Mouse (Mus musculus) C2C12 (cell line): ENCODE data around the gene Gm28035. TPM values are rescaled to one million over a fixed set of nuclear protein-coding genes. Genes with fewer than 3 reads are reported as not detected.

ENCODE experiments used
- H3K27me3 ChIP-seq: one replicate; pipeline ENCODE4 v1.6.1; 2011; ENCODE audit not compliant: control insufficient read depth, insufficient read depth, insufficient read length
- H3K36me3 ChIP-seq: one replicate; pipeline ENCODE4 v1.6.1; 2011; ENCODE audit not compliant: control insufficient read depth, insufficient read depth
- H3K4me3 ChIP-seq: one replicate; pipeline ENCODE4 v1.5.1; 2011; ENCODE audit warnings: mild to moderate bottlenecking, control low read depth; ENCODE audit not compliant: poor library complexity, insufficient read depth, severe bottlenecking
- H3K79me2 ChIP-seq: one replicate; pipeline ENCODE4 v1.6.1; 2011; ENCODE audit not compliant: control insufficient read depth, insufficient read depth
- H3K79me3 ChIP-seq: one replicate; pipeline ENCODE4 v1.6.1; 2011; ENCODE audit warnings: low read depth, control low read depth
- H3ac ChIP-seq: one replicate; pipeline ENCODE3; 2011; ENCODE audit warnings: low read depth; ENCODE audit not compliant: control insufficient read depth, insufficient read length
- CEBPB ChIP-seq: IDR thresholded peaks from one replicate; pipeline ENCODE4 v1.6.1; 2011; ENCODE audit warnings: low read depth, mild to moderate bottlenecking, control low read depth, moderate library complexity
- CTCF ChIP-seq: IDR thresholded peaks from one replicate; pipeline ENCODE4 v1.5.1; 2011; ENCODE audit not compliant: control insufficient read depth, insufficient read depth, insufficient read length
- FOSL1 ChIP-seq: IDR thresholded peaks from one replicate; pipeline ENCODE4 v1.8.0; 2011; ENCODE audit warnings: mild to moderate bottlenecking, low read length; ENCODE audit not compliant: poor library complexity, insufficient read depth, severe bottlenecking
- MAX ChIP-seq: IDR thresholded peaks from one replicate; pipeline ENCODE4 v1.6.1; 2011; ENCODE audit warnings: mild to moderate bottlenecking, control low read depth
- MYOD1 ChIP-seq: IDR thresholded peaks from one replicate; pipeline ENCODE4 v1.6.1; 2011; ENCODE audit warnings: low read depth; ENCODE audit not compliant: control insufficient read depth, insufficient read length
- MYOG ChIP-seq: IDR thresholded peaks from one replicate; pipeline ENCODE4 v1.6.1; 2011; ENCODE audit not compliant: control insufficient read depth, insufficient read length; ENCODE audit errors: extremely low read depth
- USF1 ChIP-seq: IDR thresholded peaks from one replicate; pipeline ENCODE4 v1.6.1; 2011; ENCODE audit warnings: low read depth, mild to moderate bottlenecking, control low read depth, moderate library complexity
- polyA plus RNA-seq: library from polyadenylated mRNA; unstranded; fragments of >200 nt; fragmentation: generic; extraction: Trizol; gene quantifications from one replicate; pipeline ENCODE4 v1.2.1, GENCODE M21; 2012; ENCODE audit warnings: missing spikeins

Gm28035 gene
- polyA plus RNA-seq, 1 experiment: 0.01 TPM

GRCm38 (mm10) chr2:30283193-30283592, 42.8 kb downstream of the Gm28035 start:
- peaks cover 43% of the 10 kb centered on the region for H3K79me2 ChIP-seq
- TF ChIP-seq MYOD1 (no peak), FOSL1 (no peak), CTCF (no peak), MAX (no peak), MYOG (no peak), USF1 (no peak), CEBPB (no peak)
- no peaks in the 10 kb centered on the region for H3K36me3 ChIP-seq

DNA sequence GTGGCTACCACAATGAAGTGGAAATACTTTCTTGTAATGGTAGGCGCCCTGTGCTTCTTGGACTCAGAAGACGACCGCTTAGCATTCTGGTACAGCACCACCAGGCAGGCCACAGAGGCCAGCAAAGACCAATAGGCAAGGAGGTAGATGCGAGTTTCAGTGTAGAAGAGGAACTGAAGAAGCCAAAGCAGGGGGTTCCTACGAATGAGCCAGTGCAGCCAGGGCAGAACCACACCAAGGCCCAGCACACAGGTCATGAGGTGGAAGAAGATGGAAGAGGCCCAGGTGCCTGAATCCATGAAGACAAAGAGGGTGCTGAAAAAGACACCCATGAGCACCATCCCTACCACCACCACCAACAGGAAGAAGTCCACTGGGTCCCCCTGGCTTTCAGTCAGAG, 44.6 kb downstream of the Gm28035 start:
- Histone ChIP-seq H3K79me3 (peaks cover 41% of the 10 kb centered on the region), H3K36me3 (peaks cover 12% of the 10 kb centered on the region), H3K79me2 (peaks cover 61% of the 10 kb centered on the region), H3K4me3 (peak overlapping the region; percentile 94), H3K27me3 (no peaks in the 10 kb centered on the region), H3ac (no peak overlapping the region)
- no peak for TF ChIP-seq FOSL1
- no peak for TF ChIP-seq USF1
- no peak for TF ChIP-seq CEBPB
- no peak for TF ChIP-seq MAX
- TF ChIP-seq CTCF: no peak
- no peak for TF ChIP-seq MYOD1

More at GRCm38 (mm10) chr2:30283193-30283592, 42.8 kb downstream of the Gm28035 start:
- Histone ChIP-seq H3K4me3 (no peak overlapping the region), H3K27me3 (no peaks in the 10 kb centered on the region), H3K79me3 (peaks cover 27% of the 10 kb centered on the region), H3ac (no peak overlapping the region)

DNA sequence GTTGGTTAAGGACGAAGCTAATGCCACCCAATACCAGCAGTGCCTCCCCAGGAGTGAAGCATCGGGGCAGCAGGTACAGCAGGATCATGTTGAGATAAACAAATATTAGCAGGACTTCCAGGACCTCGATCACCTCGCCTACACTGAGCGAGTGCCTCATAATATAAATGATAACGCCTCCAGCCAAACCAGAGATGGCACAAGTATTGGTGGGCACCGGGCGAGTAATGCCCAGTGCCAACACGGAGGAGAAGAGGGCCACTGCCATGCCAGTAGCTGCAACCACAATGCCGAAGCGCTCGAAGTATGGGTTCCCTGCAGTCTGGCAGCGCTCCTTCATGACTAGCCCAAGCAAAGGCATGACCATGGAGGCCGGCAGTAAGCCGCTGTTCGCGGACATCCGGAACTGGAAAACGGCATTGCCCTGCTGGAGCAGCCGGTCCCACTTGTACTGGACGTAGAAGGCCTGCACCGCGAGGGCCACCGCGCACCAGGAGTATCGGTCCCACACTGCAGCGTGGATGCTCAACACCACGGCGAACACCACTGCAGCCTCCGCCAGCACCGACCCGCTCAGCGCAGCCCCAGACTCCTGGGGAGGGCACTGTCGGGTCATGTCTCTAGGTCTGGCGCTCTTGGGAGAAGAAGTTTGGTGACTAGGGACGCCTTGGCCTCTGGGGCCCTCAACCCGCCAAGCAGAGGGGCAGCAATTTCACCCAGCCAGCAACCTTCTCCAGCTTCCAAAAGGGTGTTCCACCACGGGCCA, 45.2 kb downstream of the Gm28035 start:
- H3K4me3 ChIP-seq: peak overlapping the region; percentile 94
- H3K36me3 ChIP-seq: peaks cover 18% of the 10 kb centered on the region
- no peaks in the 10 kb centered on the region for H3K27me3 ChIP-seq
- peak overlapping the region; percentile 98 for H3ac ChIP-seq
- peaks cover 47% of the 10 kb centered on the region for H3K79me3 ChIP-seq
- peak; percentile 9 for TF ChIP-seq MAX
- no peak for TF ChIP-seq MYOG
- H3K79me2 ChIP-seq: peaks cover 67% of the 10 kb centered on the region

DNA sequence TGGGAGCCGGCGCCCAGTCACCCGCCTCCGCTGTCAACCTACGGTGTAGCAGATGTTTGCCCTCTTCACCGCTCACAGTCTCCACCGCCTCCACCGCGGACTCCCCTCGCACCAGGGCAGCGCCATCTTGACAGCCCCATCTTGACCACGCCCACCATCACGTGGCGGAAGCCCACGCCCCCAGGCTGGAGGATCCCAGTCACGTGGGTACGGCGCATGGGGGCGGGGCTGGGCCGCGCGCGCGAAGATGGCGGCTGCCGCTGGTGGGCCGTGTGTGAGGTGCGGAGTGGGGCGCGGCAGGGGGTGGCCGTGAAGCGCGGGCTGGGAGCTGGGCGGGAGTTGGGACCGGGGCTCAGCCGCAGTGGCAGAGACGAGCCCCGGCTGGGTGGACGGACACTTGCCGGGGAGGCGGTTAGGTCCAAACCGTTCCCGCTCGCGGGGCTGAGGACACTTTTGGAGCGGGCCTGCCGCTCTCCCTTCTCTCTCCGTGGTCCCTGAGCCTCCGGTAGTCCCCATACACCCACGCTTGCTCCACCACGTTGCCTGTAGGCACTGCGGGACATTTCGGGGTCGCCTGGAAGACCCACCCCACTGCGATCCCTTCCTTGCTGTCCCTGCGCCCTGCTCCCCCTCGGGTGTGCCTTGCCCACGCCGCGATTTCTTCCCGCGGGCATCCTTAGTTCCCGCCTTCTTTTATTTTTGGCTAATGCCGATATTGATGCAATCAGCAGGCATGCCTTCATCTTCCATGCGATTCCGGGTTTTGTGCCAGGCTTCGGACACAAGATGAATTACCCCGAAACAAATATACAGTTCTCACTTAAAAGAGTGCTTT, 46.0 kb downstream of the Gm28035 start, which contains the start of the genes Dolk and Nup188:
Gene Dolk (minus strand): TSS at position 143 of the 835 bp plus-strand sequence.
Gene Nup188 (plus strand): TSS at position 206 of the 835 bp plus-strand sequence.
- Histone ChIP-seq H3K79me2 (peaks cover 75% of the 10 kb centered on the region), H3K36me3 (peaks cover 19% of the 10 kb centered on the region), H3K4me3 (peak within 1 kb of the TSS; percentile 94), H3K79me3 (peaks cover 52% of the 10 kb centered on the region), H3K27me3 (no peaks in the 10 kb centered on the region), H3ac (peak within 1 kb of the TSS; percentile 98)
- TF ChIP-seq MAX: peak; percentile 90
- peak; percentile 97 for TF ChIP-seq USF1
- no peak for TF ChIP-seq CTCF
- no peak for TF ChIP-seq CEBPB
- no peak for TF ChIP-seq MYOG
- TF ChIP-seq MYOD1: no peak

DNA sequence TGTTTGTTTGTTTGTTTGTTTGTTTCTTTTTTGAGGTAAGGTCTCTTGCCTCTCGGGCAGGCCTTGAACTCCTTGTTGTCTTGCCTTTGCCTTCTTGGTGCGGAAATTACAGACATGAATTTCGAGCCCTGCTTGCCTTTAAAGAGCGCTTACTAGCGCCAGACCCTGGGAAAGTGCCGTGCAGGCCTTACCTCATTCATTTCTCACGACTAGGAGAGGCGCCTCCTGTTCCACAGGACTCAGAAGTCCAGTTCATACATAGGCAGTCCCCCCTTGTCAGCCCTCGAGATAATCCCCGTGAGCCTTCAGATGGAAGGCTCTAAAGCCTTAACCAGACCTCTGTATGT, 46.6 kb downstream of the Gm28035 start:
- Histone ChIP-seq H3K79me3 (peaks cover 58% of the 10 kb centered on the region), H3K27me3 (no peaks in the 10 kb centered on the region), H3ac (peak overlapping the region; percentile 98), H3K79me2 (peaks cover 81% of the 10 kb centered on the region), H3K36me3 (peaks cover 19% of the 10 kb centered on the region), H3K4me3 (peak overlapping the region; percentile 94)
- TF ChIP-seq CTCF: no peak
- no peak for TF ChIP-seq CEBPB
- TF ChIP-seq USF1: no peak
- TF ChIP-seq FOSL1: no peak
- TF ChIP-seq MAX: no peak
- TF ChIP-seq MYOD1: no peak
- no peak for TF ChIP-seq MYOG
